Mouse (Mus musculus) small intestine, adult 2 months (tissue): Measurements from ENCODE around the gene Qars.

Experiments used
- CTCF ChIP-seq: fragments of 200-500 bp; IDR thresholded peaks from 2 replicates; pipeline ENCODE4 v1.5.1; 2012; ENCODE audit warnings: low read depth, mild to moderate bottlenecking, control low read depth, inconsistent platforms, low read length, moderate library complexity, mixed read lengths; ENCODE audit not compliant: insufficient replicate concordance, insufficient read length; ENCODE audit errors: extremely low read depth
- POLR2A ChIP-seq: fragments of 200-500 bp; IDR thresholded peaks from 2 replicates; pipeline ENCODE4 v1.6.1; 2012; ENCODE audit warnings: low read depth, mild to moderate bottlenecking, control low read depth, inconsistent platforms, low read length, moderate library complexity

DNA sequence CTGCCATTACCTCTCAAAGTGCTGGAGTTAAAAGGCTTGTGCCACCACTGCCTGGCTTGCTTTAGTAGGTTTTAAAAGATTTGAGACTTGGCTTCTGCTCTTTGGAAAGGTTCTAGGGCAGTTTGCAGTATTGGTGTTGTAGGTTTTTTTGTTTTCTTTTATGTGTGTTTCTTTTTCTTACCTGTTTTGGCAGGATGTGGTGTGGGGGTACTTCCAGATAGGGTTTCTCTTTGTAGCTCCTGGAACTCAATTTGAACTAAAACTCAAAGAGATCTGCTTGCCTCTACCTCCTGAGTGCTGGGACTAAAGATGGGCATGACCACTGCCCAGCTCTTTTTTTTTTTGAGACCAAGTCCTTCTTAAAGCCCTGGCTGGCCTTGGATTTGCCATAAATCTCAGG is 33.3 kb downstream of the Qars start:
- TF ChIP-seq POLR2A (no peak), CTCF (no peak)
